Mouse (Mus musculus): Measurements from ENCODE around the gene Spindoc.

- TF ChIP-seq MAZ (IDR thresholded peaks at IDR 0.05; ENCODE audit: low read depth, low read length) (no peak), GATA1 (IDR thresholded peaks at IDR 0.05; ENCODE audit: low read depth, low read length) (no peak), E2F4 (IDR thresholded peaks at IDR 0.05; ENCODE audit: borderline replicate concordance, low read depth, low read length) (no peak), CTCF (IDR thresholded peaks at IDR 0.05 in 2 of 3, conservative IDR thresholded peaks at IDR 0.05 in 1 of 3; ENCODE audit: control insufficient read depth in 1 of 3, insufficient read depth in 1 of 3, low read depth in 2 of 3, low read length in 3 of 3, poor library complexity in 1 of 3, severe bottlenecking in 1 of 3) (no peak), POLR2A (IDR thresholded peaks at IDR 0.05; ENCODE audit: control insufficient read depth in 1 of 2, insufficient read depth in 1 of 2, low read depth in 1 of 2, low read length in 2 of 2, poor library complexity in 1 of 2) (no peak), MXI1 (IDR thresholded peaks at IDR 0.05; ENCODE audit: low read depth, low read length) (no peak)
Measured at GRCm38 (mm10) chr19:7352809-7353495, 29.8 kb downstream of the Spindoc start.
